Mouse (Mus musculus): Measurements from ENCODE around the gene Immp2l.

Immp2l gene

DNA sequence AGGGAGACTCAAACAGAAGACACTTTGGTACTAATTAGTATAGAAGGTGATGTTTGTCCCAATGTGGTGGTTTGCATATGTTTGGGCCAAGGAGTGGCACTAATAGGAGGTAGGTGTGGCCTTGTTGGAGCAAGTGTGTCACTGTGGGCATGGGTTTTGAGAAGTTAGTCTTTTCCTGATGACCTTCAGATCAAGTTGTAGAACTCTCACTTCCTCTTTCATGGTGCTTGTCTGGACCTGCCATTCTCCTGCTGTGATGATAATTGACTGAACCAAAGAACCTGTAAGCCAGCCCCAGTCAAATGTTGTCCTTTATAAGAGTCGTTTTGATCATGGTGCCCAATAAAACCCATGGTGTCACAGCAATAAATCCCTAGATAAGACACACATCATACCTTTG, 967.5 kb downstream of the Immp2l start:
- DNase-seq (ENCODE audit: low spot score in 2 of 2): no peak
